Mouse (Mus musculus): ENCODE data around the gene Foxe3. TPM values are rescaled to one million over a fixed set of nuclear protein-coding genes. Genes with fewer than 3 reads are reported as not detected.

The Foxe3 gene
- total and polyA plus RNA-seq, 3 experiments, result 0.20 TPM; not detected in 2

DNA sequence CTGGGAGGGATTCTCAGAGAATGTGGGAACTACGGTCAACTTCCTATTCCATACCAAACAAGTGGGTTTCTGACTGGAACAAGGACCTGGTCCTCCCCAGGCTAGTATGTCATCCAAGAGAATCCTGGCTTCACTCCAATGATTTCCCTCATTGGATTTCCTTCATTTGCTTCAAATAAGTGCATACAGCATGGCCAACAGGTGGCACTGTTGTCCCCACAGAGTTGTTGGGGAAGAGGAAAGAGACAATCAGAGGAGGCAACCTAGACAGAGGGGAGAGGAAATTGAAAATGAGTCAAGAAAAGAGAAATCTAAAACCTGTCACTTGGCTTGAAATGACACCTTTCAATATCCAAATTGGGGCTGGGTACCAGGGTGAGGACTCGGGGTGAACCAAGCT is 8.7 kb downstream of the Foxe3 start:
- peak; percentile 68 for DNase-seq

- no peak for DNase-seq
Observed at GRCm38 (mm10) chr4:114916056-114916455, 9.8 kb downstream of the Foxe3 start.

- DNase-seq, result peak; percentile 60
Observed at GRCm38 (mm10) chr4:114913594-114913962, 12.2 kb downstream of the Foxe3 start.

- no peak for DNase-seq
Observed at GRCm38 (mm10) chr4:114912705-114913593, 12.9 kb downstream of the Foxe3 start.

GRCm38 (mm10) chr4:114909602-114910484 is 16.0 kb downstream of the Foxe3 start:
- DNase-seq, result peak; percentile 25

GRCm38 (mm10) chr4:114908829-114909601 is 16.8 kb downstream of the Foxe3 start, which contains the start of gene Foxd2:
Foxd2 (minus strand) TSS chr4:114908873.
- DNase-seq, result peak; percentile 95

DNA sequence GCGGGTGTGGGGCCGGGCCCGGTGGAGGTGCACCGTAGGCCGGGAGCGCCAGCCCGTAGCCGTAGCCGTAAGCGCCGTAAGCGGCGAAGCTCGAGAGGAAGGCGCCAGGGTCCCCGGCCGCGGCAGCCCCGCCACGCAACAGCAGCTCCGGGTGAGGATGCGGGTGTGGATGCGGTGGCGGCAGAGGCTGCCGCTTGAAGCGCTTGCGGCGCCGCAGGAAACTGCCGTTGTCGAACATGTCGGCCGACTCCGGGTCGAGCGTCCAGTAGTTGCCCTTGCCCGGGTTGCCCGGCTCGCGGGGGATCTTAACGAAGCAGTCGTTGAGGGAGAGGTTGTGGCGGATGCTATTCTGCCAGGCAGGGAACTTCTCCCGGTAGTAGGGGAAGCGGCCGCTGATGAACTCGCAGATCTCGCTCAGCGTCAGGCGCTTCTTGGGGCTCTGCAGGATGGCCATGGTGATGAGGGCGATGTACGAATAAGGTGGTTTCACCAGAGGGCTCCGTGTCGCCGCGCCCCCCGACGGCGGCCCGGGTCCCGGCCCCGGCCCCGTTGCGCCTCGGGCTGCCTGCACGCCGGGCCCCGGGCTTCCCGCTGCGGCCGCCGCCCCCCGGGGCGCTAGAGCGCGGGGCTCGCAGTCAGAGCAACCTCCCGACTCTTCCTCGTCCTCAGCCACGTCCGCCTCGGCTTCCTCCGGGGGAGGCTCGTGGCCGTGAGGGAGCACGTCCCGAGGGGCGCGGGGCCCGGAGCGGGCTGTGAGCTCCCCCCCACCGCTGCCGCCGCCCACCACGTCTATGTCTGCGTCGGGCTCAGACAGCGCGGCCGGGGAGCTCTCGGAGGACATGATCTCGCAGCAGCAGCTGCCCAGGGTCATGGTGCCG is 17.6 kb downstream of the Foxe3 start:
- peak; percentile 56 for DNase-seq

GRCm38 (mm10) chr4:114907056-114907917 is 18.5 kb downstream of the Foxe3 start:
- DNase-seq, result peak; percentile 63

GRCm38 (mm10) chr4:114905969-114906680 is 19.7 kb downstream of the Foxe3 start:
- DNase-seq, result no peak

DNA sequence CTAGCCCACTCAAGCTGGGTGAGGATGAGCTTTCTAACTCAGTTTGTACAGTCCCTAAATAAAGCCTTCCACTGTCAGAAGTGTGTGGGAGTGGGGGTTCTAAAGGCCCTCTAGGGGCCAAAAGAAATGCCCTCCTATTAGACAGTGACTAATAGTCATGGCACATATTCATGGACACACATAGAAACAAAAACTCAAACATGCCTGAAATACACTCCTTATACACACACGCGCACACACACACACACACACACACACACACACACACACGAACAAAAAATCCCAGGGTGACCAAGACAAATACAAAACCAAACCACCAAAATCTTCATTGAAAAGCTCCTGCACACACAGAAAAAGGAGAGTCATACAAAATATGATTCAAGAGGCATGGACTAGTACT is 20.3 kb downstream of the Foxe3 start:
- DNase-seq, result no peak

- no peak for DNase-seq
Observed at GRCm38 (mm10) chr4:114903422-114903782, 22.4 kb downstream of the Foxe3 start.

- DNase-seq, result no peak
Observed at GRCm38 (mm10) chr4:114902641-114903421, 23.0 kb downstream of the Foxe3 start.

DNA sequence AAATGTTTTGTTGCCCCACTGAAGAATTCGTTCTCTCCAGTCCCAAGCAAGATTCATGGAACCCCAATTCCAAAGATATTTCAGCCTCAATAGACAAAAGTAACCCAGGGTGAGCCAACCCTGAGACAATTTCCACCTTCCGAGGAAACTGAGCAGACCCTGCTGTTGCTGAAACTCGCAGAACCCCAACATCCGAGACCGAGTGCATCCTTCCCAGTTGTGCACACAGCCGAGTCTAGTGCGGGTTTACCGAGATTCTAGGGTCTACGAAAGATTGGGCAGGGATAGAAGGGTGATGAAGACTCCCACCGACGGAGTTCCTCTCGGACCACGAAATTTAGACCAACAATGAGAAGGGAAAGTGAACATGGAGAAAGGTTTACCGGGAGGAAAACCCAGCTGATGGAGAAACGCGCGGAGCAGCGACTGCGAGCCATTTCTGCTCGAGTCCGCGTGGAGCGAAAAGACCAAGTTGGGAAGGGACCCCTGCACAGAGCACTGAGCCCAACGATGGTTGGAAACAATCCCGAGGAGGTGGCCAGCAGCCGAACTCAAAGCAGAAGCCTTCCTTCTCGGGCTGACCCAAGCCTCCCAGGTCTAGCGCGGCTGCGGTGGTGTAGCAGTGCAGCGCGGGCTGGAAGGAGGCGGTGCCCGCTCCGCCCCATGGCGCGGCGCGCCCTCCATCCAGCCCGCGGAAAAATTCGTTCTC is 24.0 kb downstream of the Foxe3 start:
- DNase-seq, result peak; percentile 24

DNA sequence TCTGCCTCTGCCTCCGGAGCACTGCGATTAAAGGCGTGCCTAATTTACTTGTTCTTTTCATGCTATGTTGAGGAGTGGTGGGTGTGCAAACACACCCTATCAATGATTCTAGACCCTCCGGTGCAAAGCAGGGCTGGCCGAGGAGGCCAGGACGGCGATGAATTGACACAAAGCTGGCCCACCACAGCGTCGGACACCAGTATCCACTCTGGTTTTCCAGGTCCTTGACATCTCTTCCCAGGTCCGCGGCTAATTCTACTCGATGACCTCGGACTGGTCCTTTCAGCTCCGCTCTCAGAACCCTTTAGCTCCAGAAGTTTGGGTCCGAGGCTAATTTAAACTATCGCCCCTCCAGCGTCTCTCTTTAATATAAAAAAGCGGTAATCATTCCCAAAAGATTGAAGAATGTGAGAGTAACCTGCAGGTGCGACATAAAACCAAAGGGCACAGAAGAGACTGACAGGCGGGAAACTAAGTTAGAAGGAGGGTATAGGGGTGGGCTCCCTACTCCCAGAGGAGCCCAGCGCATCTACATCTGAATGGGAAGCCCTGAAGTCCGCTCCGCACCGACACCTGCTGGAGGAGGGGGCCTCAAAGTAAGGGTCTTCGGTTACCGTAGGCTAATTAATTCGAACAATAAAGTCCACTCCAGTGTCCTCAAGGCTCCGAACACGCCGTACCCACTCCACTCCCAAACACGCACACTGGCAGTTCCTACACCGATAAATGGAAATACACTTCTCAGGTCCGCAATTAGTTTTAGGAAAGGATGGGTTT is 24.8 kb downstream of the Foxe3 start:
- DNase-seq, result no peak

- DNase-seq, result no peak
Observed at GRCm38 (mm10) chr4:114899885-114900284, 25.9 kb downstream of the Foxe3 start.

GRCm38 (mm10) chr4:114897853-114898252 is 28.0 kb downstream of the Foxe3 start:
- DNase-seq, result peak; percentile 37

GRCm38 (mm10) chr4:114882232-114882631 is 43.6 kb downstream of the Foxe3 start:
- no peak for DNase-seq

Measured in adrenal gland, adult 2 months (tissue).